Mouse (Mus musculus): ENCODE results near the gene Nxf1. TPM values are rescaled to one million over a fixed set of nuclear protein-coding genes. Genes with fewer than 3 reads are reported as not detected.

Nxf1 gene
- 146 and 169 TPM in 2 replicates for polyA plus RNA-seq (2015; fragmentation: Nextera tagmentation; extraction: Ambion mirVana)

DNA sequence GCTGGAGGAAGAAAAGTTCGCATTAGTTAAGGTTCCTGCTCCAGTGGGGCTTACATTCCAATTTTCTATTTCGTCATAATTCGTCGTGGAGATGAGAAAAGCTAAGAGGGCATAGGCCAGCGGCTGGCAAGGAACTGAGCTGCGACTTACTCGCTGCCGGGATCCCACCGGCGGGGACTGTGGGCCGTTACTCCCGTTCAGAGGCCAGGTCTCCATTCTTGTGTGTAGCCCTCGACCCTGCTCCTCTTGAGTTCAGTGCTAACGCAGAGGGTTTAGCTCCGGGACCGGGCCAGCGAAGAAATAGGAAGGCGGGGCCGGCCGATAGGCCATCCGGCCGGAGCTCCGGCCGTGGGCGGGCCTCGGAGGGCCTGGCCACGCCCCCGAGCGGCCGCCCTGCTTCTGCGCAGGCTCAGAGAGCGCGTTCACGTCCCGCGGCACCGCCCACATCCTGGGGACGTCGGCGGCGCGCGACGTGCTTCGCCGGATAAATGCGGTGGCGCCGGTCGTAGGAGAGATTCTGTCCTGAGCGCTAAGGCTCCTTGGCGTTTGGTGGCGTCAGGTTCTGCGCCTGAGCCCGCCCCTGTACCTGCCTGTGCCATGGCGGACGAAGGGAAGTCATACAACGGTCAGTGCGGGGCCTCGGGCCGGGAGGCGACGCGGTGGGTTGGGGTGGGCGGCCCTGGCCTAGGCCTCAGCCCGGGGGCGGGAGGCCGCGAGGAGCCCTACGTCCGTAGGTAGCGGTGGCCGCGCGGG is at the start of gene Nxf1:
Nxf1 (plus strand) TSS at position 439 of the 753 bp plus-strand sequence.
- H3K4me2 ChIP-seq (ENCODE audit: low read length) = peak within 1 kb of the TSS; percentile 91
- no peaks in the 10 kb centered on the region for H3K9me3 ChIP-seq (replicated peaks; ENCODE audit: control insufficient read depth, low read length, poor library complexity, severe bottlenecking)
- no peaks in the 10 kb centered on the region for H3K27me3 ChIP-seq (ENCODE audit: control insufficient read depth, insufficient read depth, low read depth, low read length)
- WGBS = under 1% methylated on average over 75 of the region's 75 CpGs
- peak within 1 kb of the TSS; percentile 99 for H3K9ac ChIP-seq (ENCODE audit: low read depth, low read length)
- ATAC-seq = peak; percentile 92
- peaks cover 7% of the 10 kb centered on the region for H3K36me3 ChIP-seq (ENCODE audit: control insufficient read depth, insufficient read depth, low read length)
- H3K27ac ChIP-seq (ENCODE audit: low read length) = peak within 1 kb of the TSS; percentile 89
- H3K4me3 ChIP-seq (ENCODE audit: low read depth, low read length) = peak within 1 kb of the TSS; percentile 100
- peaks cover 26% of the 10 kb centered on the region for H3K4me1 ChIP-seq (ENCODE audit: control insufficient read depth, insufficient read depth, low read length)

- WGBS = 90% methylated on average over 8 of the region's 8 CpGs
- H3K4me2 ChIP-seq (ENCODE audit: low read length) = no peak overlapping the region
- no peak overlapping the region for H3K9ac ChIP-seq (ENCODE audit: low read depth, low read length)
- no peak for ATAC-seq
- no peak overlapping the region for H3K4me3 ChIP-seq (ENCODE audit: low read depth, low read length)
- H3K36me3 ChIP-seq (ENCODE audit: control insufficient read depth, insufficient read depth, low read length) = peaks cover 38% of the 10 kb centered on the region
- H3K4me1 ChIP-seq (ENCODE audit: control insufficient read depth, insufficient read depth, low read length) = peaks cover 28% of the 10 kb centered on the region
- no peaks in the 10 kb centered on the region for H3K9me3 ChIP-seq (replicated peaks; ENCODE audit: control insufficient read depth, low read length, poor library complexity, severe bottlenecking)
- H3K27ac ChIP-seq (ENCODE audit: low read length) = no peak overlapping the region
- no peaks in the 10 kb centered on the region for H3K27me3 ChIP-seq (ENCODE audit: control insufficient read depth, insufficient read depth, low read depth, low read length)
These were observed 47.9 kb upstream of the Nxf1 start for GRCm38 (mm10) chr19:8708954-8709353.

GRCm38 (mm10) chr19:8710057-8710456 is 46.8 kb upstream of the Nxf1 start:
- Histone ChIP-seq H3K4me2 (ENCODE audit: low read length) (0 out of 2 replicates have a peak overlapping the region, but pooled peaks have one; percentile 3), H3K27me3 (ENCODE audit: control insufficient read depth, insufficient read depth, low read depth, low read length) (no peaks in the 10 kb centered on the region), H3K36me3 (ENCODE audit: control insufficient read depth, insufficient read depth, low read length) (peaks cover 38% of the 10 kb centered on the region), H3K4me1 (ENCODE audit: control insufficient read depth, insufficient read depth, low read length) (peaks cover 32% of the 10 kb centered on the region), H3K9ac (ENCODE audit: low read depth, low read length) (no peak overlapping the region), H3K9me3 (replicated peaks; ENCODE audit: control insufficient read depth, low read length, poor library complexity, severe bottlenecking) (no peaks in the 10 kb centered on the region), H3K4me3 (ENCODE audit: low read depth, low read length) (no peak overlapping the region), H3K27ac (ENCODE audit: low read length) (0 out of 2 replicates have a peak overlapping the region, but pooled peaks have one; percentile 37)
- ATAC-seq = no peak
- 75% methylated on average over 2 of the region's 2 CpGs for WGBS

DNA sequence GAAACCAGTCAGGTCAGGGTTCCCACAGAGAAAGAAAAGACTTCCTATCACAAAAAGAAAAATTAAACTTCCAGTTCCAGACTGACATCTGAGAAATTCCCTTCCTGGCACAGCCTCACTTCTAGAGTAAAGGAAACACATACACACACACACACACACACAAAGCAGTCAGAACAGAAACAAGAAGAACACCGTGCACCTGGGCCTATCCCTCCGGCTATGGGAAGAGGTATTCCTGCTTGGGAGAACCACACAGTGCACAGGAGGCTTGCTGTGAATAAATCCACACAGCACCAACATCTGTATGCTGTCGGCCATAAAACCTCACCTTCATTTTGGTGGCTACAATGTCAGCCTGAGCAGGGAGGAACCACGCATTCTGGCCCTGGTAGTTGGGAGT is 45.4 kb upstream of the Nxf1 start:
- Histone ChIP-seq H3K4me3 (ENCODE audit: low read depth, low read length) (peak overlapping the region; percentile 56; the same call in 1 of the 2 replicates), H3K4me2 (ENCODE audit: low read length) (peak overlapping the region; percentile 75), H3K9me3 (replicated peaks; ENCODE audit: control insufficient read depth, low read length, poor library complexity, severe bottlenecking) (no peaks in the 10 kb centered on the region), H3K27me3 (ENCODE audit: control insufficient read depth, insufficient read depth, low read depth, low read length) (no peaks in the 10 kb centered on the region), H3K27ac (ENCODE audit: low read length) (no peak overlapping the region), H3K9ac (ENCODE audit: low read depth, low read length) (peak overlapping the region; percentile 73; the same call in 1 of the 2 replicates), H3K36me3 (ENCODE audit: control insufficient read depth, insufficient read depth, low read length) (peaks cover 36% of the 10 kb centered on the region), H3K4me1 (ENCODE audit: control insufficient read depth, insufficient read depth, low read length) (peaks cover 32% of the 10 kb centered on the region)
- no peak for ATAC-seq
- 86% methylated on average over 4 of the region's 4 CpGs for WGBS

DNA sequence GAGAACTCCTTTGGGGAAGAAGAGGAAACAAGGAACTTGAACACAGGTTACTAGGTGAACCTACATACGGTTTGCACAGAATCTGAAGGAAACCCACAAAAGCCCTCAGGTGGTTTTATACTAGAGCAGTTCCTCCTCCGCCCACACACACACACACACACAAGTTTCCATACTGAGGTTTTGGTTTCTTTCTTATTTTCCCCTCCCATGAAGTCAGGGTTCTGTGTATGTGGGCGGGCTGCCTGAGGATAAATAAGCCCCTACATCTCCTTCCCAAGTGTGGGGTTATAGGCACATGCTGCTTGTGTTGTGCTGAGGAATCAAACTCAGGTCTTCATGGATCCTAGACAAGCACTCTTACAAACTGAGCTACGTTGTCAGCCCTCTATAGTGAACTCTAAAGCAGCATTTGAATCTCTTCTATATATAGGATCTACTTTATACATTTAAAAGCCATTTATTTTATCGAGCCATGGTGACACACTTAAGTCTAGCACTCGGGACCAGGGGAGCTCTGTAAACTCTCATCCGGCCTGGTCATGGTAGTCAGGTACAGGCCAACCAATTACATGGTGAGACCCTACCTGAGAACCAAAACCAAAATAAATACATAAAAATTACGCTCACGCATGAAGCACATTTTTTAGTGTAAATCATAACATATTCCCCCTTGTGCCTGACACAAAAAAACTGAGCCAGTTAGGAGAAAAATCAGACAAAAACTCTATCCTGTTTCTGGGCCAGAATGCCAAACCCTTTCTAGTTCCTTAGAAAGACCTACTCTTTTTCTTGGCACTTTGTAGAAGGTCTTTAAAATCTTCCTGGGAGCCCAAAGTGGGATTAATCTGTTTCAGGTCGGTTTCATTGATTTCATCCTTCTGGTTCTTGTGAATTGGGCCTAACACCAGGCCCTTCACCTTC is 44.7 kb upstream of the Nxf1 start:
- 68% methylated on average over 10 of the region's 10 CpGs for WGBS
- peaks cover 32% of the 10 kb centered on the region for H3K4me1 ChIP-seq (ENCODE audit: control insufficient read depth, insufficient read depth, low read length)
- peak overlapping the region; percentile 75 for H3K4me2 ChIP-seq (ENCODE audit: low read length)
- no peaks in the 10 kb centered on the region for H3K9me3 ChIP-seq (replicated peaks; ENCODE audit: control insufficient read depth, low read length, poor library complexity, severe bottlenecking)
- H3K27ac ChIP-seq (ENCODE audit: low read length) = peak overlapping the region; percentile 90
- peak overlapping the region; percentile 73 for H3K9ac ChIP-seq (ENCODE audit: low read depth, low read length)
- peaks cover 30% of the 10 kb centered on the region for H3K36me3 ChIP-seq (ENCODE audit: control insufficient read depth, insufficient read depth, low read length)
- ATAC-seq = no peak
- H3K4me3 ChIP-seq (ENCODE audit: low read depth, low read length) = peak overlapping the region; percentile 56
- no peaks in the 10 kb centered on the region for H3K27me3 ChIP-seq (ENCODE audit: control insufficient read depth, insufficient read depth, low read depth, low read length)

DNA sequence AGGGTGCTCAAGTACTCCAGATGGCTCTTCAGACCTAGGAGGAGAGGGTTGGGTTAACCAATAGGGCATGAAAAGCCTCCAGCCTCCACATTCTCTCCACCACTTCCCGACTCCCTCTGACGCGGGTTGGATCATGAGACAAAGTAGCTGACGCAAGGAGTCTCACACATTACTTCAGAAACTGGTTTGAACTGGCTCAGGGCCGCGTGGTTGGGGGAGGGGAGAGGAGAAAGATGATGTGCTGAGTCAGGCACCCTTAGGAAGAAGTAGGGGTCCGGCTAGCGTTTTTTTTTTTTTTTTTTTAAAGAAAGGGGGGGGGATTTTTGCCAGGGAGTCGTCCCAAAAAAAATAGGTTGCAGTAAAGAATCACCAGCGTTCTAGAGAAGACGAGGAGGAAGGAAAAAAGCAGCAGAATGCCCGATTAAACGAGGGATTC is 44.0 kb upstream of the Nxf1 start:
- no peaks in the 10 kb centered on the region for H3K9me3 ChIP-seq (replicated peaks; ENCODE audit: control insufficient read depth, low read length, poor library complexity, severe bottlenecking)
- peak overlapping the region; percentile 90 for H3K27ac ChIP-seq (ENCODE audit: low read length)
- H3K9ac ChIP-seq (ENCODE audit: low read depth, low read length) = peak overlapping the region; percentile 73
- H3K4me2 ChIP-seq (ENCODE audit: low read length) = peak overlapping the region; percentile 75
- H3K27me3 ChIP-seq (ENCODE audit: control insufficient read depth, insufficient read depth, low read depth, low read length) = no peaks in the 10 kb centered on the region
- ATAC-seq = peak; percentile 52
- 0% methylated on average over 13 of the region's 13 CpGs for WGBS
- peaks cover 32% of the 10 kb centered on the region for H3K4me1 ChIP-seq (ENCODE audit: control insufficient read depth, insufficient read depth, low read length)
- H3K36me3 ChIP-seq (ENCODE audit: control insufficient read depth, insufficient read depth, low read length) = peaks cover 26% of the 10 kb centered on the region
- H3K4me3 ChIP-seq (ENCODE audit: low read depth, low read length) = peak overlapping the region; percentile 56

DNA sequence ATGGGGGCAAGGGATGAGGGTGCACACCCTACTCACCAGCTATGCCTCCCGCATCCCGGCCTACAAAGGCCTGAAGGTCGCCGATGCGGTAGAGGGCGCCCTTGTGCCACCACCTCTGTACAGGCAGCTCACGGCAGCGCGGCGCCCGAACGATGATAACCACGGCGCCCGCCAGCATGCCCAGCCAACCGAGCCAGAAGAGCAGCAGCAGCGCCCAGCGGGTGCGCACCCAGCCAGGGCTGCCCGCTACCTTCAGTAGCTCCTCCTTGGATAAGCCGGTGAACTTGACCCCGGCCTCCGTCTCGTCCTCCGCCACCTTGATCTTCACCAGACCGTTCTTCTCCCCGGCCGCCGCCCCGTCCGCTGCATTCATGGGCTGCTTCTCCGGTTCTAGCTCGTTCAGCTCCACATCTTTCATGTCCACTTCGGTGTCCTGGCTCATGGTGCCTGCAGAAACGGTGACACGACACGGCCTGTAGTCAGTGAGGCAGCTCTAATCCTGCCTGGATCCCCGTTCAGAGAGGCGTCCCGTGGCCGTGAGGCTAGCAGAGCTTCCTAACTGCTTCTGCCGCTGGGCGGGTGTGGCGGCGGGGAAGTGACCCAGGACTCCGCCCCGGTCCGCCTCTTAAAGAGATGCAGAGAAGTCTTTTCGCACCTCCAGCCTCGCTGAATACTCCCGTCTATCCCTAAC is 43.4 kb upstream of the Nxf1 start:
- Histone ChIP-seq H3K36me3 (ENCODE audit: control insufficient read depth, insufficient read depth, low read length) (peaks cover 20% of the 10 kb centered on the region), H3K4me2 (ENCODE audit: low read length) (peak overlapping the region; percentile 75), H3K4me3 (ENCODE audit: low read depth, low read length) (peak overlapping the region; percentile 56), H3K27ac (ENCODE audit: low read length) (peak overlapping the region; percentile 90), H3K9me3 (replicated peaks; ENCODE audit: control insufficient read depth, low read length, poor library complexity, severe bottlenecking) (no peaks in the 10 kb centered on the region), H3K9ac (ENCODE audit: low read depth, low read length) (peak overlapping the region; percentile 73), H3K27me3 (ENCODE audit: control insufficient read depth, insufficient read depth, low read depth, low read length) (no peaks in the 10 kb centered on the region), H3K4me1 (ENCODE audit: control insufficient read depth, insufficient read depth, low read length) (peaks cover 32% of the 10 kb centered on the region)
- ATAC-seq = peak; percentile 94
- WGBS = under 1% methylated on average over 45 of the region's 51 CpGs

DNA sequence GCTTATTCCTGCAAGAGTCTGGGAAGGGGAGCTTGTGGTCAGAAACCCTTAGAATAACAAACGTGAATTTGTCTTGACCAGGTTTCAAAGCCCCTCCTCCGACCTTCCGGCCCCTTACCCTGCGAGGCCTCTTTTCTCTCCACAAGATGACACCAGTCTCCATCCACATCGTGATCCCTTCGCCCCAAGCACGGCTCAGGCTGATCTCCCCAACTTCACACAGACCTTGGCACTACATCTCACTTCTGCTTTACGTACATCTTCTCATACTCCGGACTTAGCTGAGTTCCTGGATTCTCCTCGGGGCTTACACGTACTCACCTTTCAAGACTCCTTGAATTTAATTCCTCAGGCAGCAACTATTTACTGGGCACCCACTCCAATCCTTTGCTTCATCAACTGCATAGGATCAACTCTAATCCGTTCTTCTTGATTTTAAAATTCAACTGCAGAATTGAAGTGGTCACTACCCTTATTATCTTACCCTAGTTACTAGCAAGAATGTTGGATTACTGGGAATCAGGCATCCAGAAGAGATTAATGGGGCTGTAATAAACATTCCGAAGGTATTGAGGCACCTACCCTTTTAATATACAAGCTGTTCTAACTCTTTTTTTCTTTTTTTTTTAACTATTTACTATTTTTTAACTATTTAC is 42.7 kb upstream of the Nxf1 start:
- H3K4me1 ChIP-seq (ENCODE audit: control insufficient read depth, insufficient read depth, low read length) = peaks cover 32% of the 10 kb centered on the region
- ATAC-seq = peak; percentile 12; the same call in 1 of the 2 replicates

More for the DNA sequence above, 42.7 kb upstream of the Nxf1 start:
- Histone ChIP-seq H3K4me2 (ENCODE audit: low read length) (peak overlapping the region; percentile 75), H3K9me3 (replicated peaks; ENCODE audit: control insufficient read depth, low read length, poor library complexity, severe bottlenecking) (no peaks in the 10 kb centered on the region), H3K27ac (ENCODE audit: low read length) (peak overlapping the region; percentile 90), H3K27me3 (ENCODE audit: control insufficient read depth, insufficient read depth, low read depth, low read length) (no peaks in the 10 kb centered on the region), H3K9ac (ENCODE audit: low read depth, low read length) (peak overlapping the region; percentile 73), H3K4me3 (ENCODE audit: low read depth, low read length) (peak overlapping the region; percentile 56), H3K36me3 (ENCODE audit: control insufficient read depth, insufficient read depth, low read length) (peaks cover 13% of the 10 kb centered on the region)
- 5% methylated on average over 13 of the region's 13 CpGs for whole genome bisulfite sequencing
